Mouse (Mus musculus): ENCODE measurements around the gene Ccdc92b.
"Not testable (repeated sequence)": the region's sequence is repeated elsewhere in the genome, so short reads cannot be mapped to it uniquely, and the experiment has no call there.

Ccdc92b gene

DNA sequence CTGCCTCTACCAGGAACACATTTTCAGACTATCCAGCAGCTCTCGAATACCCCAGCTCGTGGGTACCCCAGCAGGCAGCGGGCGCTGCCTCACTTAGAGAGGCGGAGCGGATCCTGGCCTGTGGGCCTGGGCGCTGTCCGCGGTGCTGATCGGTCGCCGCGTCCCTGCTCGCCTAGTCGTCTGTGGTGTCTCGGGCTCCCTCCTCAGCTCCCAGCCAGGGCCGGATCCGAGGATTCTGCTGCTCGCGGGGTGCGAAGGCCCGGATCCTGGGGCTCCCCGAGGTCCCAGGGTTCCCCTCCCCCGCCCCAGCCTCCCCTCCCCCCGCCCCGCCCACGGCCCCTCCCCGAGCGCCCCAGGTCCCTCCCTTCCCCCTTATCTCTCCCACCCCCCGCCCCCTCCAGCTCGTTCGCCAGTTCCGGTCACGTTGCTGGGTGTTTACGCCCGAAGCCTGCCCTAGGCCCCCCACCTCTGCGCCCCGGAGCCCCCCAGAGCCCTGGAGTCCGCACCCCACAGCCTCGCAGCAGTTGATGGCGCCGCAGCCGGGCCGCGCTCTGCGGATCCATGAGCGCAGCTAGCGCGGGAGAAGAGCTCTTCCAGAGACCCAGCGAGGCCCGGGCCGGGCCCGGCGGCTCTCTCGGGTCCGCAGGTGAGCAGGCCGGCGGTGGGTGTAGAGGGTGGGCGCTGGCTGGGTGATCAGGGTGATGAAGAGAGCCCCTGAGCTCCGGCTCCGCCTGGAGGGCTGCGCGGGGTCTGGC lies at the start of gene Ccdc92b:
TSS of gene Ccdc92b (plus strand) at position 405 of the 755 bp plus-strand sequence.
- peak; percentile 69 to 72 for DNase-seq (ENCODE audit: low spot score in 2 of 2)

DNA sequence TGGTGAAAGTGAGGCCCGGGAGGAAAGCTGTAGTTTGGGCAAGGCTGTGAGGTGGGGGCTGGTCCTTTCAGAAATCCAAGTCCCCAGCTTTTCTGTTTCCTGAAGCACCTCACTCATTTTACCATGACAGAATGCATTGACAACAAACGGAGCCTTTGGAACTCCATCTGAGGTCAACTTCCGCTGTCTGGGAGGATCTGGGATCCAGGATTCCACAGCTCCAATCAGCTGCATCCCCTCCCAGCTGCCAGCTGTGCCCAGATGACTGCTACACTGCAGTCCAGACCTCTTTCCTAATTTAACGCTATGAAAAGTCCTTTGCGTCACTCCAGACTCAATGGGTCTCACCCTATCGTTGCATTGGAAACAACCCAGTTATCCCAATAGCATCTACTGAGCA lies 49.7 kb upstream of the Ccdc92b start:
- no peak for DNase-seq (ENCODE audit: low spot score in 2 of 2)

DNA sequence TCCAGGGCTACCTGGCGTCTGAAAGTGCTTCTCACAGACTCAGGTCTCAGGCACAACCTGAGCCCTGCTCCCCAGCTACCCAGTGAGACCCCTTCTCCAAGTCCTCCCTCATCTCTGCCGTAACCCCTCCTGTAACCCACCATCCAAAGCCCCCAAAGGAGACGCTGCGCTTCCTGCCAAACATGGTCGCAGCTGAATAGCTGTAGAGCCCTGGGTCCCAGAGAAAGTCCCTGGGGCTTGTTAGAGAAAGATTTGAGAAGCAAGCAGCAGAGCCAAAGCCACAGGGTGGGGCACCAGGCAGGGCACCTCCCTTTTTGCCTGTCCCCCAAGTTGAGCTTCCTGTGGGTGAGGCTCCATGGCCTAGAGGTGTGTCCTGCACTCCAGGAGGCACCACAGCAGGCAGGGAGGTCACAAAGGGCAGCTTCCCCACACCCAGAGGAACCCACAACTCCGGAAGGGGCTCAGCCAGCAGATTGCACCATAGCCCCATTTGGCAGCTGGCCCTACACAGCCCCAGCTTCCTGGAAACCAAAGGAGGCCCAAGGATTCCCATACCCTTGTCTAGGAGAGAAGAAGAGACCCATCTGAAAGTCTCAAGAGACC lies 46.8 kb upstream of the Ccdc92b start:
- no peak for DNase-seq (ENCODE audit: low spot score in 2 of 2)

DNA sequence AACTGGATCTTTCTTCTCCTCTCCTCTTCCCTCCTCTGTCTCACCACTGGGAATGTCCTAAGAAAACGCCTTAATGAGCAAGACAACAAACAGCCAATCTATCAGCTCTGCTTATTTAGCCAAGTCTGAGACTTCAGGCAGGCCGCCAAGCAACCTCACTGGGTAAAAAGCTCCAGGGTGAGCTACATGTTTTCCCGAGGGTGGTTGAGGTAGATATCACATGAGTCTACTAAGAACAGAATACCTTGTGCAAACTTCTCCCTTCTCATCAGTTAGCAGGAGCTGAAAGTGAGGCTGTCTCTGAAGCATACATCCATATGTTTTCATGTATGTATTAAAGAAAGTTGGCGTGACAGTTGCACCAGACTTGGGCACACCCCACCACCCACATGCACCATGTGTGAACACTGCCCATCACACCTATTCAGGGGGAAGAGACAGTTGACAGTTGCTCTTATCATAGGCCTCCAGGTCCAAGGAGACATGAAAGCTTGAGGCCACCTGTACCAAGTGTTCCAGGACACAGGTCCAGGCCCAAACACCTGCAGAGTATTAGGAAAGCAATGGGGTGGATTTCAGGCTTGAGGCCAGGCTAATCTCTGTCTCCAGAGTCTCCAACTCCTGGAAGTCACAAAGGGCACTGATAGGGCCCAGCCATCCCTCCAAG lies 44.5 kb upstream of the Ccdc92b start:
- no peak for DNase-seq (ENCODE audit: low spot score in 2 of 2)

DNA sequence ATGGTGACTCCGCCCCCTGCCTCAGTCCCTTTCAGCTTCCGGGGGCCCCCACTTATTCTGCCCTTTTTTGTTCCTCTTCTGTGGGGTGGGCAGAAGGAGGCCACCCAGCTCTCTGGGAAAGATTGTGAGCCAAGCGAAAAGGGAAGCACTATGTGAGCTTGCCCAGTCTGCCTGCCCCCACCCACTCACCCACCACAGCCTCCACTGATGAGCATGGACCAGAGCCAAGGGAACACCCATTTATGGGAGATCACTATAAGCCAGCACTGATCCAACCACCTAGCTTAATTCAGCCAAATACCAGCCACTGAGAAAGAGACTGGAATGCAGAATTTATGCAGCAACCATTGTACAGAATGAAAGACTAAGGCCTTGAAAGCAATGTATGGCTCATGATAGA lies 43.5 kb upstream of the Ccdc92b start:
- no peak for DNase-seq (ENCODE audit: low spot score in 2 of 2)

DNA sequence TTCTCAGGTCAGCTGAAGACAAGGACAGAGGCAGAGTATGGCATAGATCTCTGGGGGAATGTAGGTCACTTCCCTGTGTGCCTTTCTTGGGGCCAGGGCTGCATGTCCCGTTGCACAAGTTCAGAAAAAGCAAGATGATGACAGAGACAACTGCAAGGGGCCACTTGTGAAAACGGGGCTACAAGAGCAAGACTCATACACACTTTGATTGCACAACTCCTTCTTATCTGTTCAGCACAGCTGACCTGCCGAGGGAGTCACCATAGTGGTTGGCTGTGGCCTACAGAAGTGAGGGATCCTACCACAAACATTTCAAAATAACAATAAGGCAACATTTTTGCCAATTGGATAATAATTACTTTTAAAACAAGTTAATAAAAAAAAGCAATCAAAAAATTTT lies 42.3 kb upstream of the Ccdc92b start:
- DNase-seq (ENCODE audit: low spot score in 2 of 2) = no peak

DNA sequence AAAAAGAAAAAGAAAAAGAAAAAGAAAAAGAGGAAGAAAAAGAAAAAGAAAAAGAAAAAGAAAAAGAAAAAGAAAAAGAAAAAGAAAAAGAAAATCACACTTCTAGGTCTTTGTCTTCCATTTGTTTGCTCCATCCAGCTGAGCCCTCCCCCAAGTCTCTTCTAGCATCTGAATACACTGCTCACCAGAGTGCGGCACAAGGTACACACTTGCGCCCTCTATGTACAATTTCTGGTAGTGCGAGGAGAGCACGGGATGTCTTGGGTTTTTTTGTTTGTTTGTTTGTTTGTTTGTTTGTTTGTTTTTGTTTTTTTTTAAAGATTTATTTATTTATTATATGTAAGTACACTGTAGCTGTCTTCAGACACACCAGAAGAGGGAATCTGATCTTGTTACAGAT lies 38.1 kb upstream of the Ccdc92b start:
- not testable (repeated sequence) for DNase-seq (ENCODE audit: low spot score in 2 of 2)

DNA sequence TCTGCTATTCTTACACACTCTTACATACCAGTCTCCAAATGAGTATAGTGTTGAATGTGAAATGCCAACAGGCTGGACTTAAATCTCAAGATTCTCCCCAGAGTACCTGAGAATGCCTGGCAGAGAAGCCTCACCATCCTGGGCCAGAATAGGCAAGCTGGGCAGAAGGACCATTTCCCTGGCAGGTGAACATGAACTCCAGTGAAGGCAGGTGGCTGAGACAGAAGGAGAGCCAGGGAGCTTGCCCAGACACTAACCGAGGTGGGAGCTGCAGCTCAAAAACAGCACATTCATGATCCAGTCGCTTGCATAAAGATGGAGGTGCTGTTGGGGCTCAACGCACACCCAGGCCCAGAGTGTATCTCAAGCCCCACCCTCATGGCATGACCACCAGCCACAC lies 36.9 kb upstream of the Ccdc92b start:
- no peak for DNase-seq (ENCODE audit: low spot score in 2 of 2)

DNA sequence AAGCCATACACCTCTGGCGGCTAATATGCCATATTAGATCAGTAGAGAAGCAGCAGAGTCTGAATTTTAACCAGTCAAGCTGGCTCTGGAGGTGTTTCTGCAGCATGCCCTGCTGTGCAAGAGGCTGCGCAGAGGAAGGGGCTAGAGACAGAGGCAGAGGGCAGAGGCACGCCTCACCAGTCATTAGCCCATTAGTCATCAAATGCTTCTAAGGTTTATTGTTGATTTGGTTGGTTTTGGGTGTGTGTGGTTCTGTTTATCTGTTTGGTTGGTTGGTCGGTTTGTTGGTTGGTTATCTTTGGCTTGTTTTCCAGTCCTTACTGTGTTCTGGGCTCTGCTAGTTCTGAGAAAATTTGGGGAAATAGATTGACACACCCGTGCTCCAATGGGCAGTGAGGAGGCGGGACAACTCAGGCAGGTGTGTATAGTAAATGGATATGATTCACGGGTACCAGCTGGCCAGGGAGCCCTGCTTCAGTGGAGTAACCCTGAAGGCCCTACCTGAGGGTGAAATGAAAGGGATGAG lies 35.5 kb upstream of the Ccdc92b start:
- DNase-seq (ENCODE audit: low spot score in 2 of 2) = no peak

DNA sequence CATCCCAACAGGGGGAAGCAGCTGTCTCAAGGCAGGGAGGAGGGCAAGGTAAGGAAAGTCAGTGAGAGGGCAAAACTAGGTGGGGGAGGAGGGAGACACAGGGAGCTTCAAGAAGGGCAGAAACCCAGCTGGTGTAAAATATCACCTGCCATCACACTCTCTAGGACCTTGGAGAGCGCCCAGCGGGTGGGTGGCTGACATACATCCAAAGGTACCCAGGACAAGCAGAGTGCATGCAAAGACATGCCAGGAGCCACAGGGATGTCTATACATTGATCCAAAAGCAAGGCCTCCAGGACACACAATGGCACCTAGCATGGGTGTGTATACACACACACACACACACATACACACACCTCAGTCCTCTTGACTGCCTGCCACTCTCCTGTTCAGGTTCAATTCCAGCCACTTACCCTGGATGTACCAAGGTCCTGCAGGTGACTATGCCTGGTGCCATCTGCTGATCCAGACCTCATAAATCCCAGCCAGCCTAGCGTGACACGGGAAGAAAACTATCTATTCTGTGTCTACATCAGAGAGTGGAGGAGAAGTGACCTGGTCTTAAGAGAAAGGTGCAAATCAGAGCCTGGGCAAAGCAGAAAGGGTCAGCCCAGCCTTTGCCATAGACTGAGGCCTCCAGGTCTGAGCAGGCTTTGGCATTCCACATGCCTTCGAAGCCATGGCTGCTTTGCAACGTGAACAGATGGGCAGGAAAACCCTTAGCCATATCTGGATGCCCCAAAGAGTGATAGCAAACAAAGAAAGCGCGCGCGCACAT lies 34.3 kb upstream of the Ccdc92b start:
- DNase-seq (ENCODE audit: low spot score in 2 of 2) = no peak

DNA sequence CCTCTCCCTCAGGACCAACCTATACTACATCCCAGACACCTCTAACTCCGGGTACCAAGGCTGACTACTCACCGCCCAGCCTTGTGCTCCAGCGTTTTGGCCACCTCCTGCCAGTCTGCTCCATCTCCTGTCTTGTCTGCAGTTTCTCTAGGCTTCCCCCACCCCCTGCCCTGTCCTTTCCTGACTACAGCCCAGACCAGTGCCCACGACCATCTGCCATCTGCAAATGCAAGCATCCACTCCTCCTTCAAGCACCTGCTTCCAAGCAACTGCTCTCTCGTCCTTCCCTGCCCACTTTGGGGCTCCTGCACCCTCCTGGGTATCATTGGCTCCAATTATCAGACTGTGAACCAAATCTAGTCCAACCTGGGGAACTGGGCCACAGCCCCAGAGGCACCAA lies 33.0 kb upstream of the Ccdc92b start:
- peak in 1 of 2 experiments; percentile 62 for DNase-seq (ENCODE audit: low spot score in 2 of 2)

DNA sequence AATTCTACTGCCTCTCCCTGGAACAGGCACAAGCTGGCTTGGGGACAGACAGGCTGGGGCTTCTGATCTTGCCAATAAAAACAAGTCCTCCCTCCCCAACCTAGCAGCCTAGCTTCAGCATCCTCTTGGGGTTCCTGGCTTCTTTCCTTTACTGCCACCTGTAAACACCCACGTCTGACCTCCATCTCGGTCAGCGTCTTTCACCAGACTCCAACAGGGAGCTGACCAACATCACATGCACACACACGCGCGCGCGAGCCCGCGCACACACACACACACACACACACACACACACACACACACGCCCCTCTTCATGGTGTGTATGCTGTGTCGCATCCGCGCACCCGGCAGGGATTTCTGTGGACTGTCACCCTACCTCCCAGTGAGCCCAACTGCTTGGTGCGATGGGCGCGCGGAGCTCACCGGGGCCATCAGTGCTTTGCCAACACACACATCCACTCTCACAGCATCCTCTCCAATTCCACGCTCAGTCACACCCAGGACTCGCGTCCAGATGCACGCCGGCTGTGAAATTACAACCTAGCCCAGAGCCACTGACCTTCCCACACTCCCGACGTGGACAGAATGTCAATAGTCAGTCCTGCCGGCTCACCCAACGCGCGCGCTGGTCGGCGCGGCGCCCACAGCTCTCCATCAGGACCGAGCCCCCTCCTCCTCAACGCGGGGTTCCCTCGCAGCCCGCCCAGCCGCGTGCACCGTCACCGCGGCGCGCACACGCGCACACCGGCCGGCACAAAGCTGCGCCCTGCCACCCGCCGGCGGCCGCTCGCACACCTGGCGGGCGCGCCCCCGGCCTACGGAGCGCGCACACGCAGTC lies 29.8 kb upstream of the Ccdc92b start:
- DNase-seq (ENCODE audit: low spot score in 2 of 2) = peak; percentile 67 to 68

DNA sequence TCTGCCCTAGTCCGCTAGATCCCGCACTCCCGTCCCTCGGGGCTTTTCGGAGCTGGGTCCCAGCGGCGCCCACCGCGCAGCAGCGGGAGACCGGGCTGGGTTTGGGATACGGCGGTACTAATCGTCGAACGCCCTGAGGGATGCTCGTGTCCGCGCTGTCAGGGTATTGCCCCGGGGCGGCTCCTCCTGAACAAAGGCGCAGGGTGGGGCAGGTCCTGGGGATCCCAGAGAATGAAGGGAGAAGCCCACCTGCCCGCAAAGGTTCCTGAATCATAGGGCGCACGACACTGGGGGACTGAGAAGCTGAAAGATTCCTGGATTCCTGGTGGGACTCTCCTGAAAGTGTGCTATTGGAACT lies 29.2 kb upstream of the Ccdc92b start:
- no peak for DNase-seq (ENCODE audit: low spot score in 2 of 2)

DNA sequence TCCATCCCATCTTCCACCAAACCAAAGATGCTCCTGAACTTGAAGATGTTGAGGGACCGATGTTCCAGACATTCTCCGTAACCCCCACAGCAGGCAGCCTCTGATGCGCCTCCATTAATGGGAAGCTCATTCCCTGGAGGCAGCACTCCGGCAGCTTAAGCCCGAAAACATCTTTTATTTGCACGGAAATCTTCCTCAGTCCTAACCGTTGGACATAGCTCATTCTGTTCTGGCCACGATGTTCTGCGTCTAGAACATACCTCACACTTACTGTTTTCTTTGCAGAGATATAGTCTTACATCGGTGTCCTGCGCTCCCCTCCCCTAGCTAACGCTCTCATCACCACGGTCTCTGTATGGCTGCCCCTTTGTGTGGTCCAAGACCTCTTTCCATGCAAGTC lies 28.7 kb upstream of the Ccdc92b start:
- no peak for DNase-seq (ENCODE audit: low spot score in 2 of 2)

DNA sequence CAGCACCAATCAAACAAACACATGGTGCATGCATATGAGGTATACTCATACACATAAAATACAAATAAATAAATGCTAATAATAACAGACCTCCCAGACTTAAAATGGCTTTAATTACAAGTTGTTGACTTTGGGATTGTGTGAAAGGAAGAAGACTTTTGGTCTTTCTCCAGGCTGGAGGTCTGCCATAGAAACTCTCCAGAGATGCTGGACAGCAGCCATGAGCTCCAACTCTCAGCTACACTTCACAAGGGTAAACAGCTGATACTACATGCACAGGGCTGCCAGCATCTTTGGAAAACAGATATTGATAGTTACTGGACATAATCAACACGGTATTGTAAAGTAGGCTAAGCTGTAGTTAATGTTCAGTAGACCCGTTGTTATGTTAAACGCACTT lies 27.2 kb upstream of the Ccdc92b start:
- DNase-seq (ENCODE audit: low spot score in 2 of 2) = no peak

DNA sequence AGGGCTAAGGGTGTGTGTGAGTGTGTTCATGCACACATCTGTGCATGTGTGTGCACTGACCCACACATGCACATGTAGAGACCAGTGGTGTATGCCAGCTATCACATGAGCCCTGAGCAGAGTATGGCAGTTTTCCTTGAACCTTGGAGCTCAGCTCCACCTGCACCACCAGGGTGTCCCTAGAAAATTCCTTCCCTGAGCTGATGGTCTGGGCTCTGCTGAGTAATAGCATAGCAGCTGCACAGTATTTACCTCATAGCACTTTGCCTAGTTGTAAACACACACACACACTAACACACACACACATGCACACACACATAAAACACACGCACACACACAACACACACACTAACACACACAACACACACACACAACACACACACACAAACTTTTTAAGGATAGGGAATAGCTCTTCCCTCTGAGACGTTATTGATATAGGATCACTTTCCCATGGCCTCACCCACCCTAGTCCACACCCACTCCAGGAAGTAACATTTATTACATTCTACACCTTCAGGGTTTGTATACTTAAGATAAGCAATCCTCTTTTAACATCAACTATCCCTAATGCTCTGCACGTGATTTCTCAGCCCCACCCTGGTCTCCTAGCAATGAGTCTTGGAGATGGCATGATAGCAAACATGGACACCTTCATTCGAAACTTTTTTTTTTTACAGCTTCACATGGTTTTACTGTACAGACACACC lies 22.0 kb upstream of the Ccdc92b start:
- DNase-seq (ENCODE audit: low spot score in 2 of 2) = no peak

DNA sequence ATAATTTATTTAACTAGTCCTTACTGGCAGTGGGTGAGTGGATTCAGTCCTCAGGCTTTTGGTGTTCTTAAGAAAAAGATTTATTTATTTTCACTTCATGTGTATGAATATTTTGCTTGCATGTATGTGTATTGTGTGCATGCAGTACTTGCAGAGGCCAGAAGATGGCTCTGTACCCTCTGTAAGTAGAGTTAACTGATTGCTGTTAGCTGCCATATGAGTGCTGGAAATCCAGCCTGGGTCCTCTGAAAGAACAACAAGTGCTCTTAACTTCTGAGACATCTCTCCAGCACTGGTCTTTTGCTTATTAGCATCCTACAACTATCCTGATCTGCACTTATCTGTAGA lies 21.4 kb upstream of the Ccdc92b start:
- DNase-seq (ENCODE audit: low spot score in 2 of 2) = no peak

DNA sequence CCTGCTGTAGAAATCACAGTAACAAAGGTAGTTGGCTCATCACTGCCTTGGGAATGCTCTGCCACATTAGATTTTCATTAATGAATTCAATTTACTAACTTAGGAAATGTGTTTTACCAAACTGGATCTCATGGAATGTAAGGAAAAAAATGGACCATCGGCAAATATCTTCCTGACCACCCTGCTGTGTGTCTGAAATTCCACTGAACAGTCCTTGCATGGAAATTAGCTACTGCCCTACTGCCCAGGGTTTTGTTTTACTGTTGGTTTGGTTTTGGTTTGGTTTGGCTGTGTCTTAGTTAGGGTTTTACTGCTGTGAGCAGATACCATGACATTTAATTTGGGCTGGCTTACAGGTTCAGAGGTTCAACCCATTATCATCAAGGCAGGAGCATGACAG lies 17.1 kb upstream of the Ccdc92b start:
- DNase-seq (ENCODE audit: low spot score in 2 of 2) = no peak

DNA sequence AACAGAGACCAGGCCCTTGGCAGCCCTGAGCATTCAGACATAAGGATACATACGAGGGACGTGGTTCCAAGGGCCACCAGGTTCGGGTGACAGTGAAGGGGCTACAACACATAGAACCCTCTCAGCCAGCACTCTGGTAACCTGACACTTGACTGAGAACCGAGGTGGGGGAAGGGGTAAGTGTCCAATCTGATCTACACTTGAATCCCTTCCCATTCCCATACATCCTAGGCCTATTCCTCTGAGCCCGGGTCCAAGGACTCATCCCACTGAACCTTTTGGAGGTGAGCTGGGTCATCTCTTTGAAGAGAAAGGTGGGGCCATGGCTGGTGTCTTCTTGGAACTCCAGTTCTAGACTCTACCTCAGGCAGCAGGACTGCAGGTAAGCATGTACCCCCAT lies 9.3 kb upstream of the Ccdc92b start:
- DNase-seq (ENCODE audit: low spot score in 2 of 2) = no peak

DNA sequence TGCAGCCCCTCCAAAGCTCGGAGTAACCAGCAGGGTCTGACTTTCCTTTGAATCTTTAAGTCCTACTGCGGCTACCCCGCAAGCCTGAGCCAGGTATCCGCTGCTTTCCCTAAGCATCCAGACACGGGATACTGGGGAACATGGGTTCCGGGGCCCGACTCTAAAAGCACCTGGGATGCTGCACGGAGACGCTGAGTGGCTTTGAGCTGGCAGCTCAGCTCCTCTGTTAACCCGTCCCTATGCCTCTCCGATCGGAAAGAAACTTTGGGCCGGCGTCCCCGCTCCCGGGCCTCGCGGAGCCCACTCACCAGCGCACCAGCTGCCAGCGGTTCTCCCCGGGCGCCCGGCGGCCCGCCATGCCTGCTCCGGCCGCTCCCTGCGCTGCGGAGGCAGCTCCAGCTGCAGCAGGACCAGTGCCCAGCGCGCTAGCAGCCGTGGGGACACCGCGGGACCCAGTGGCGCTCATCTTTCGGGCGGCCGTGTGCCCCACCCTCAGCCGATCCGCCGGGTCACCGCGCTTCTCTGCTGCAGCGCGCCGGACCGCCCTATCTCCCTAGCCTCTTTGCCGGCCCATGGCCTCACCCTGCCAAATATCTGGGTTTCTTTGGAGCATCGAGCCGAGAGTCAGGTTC lies 8.7 kb upstream of the Ccdc92b start, which contains the start of gene Rap1gap2:
TSS of gene Rap1gap2 (minus strand) at position 371 of the 632 bp plus-strand sequence.
- DNase-seq (ENCODE audit: low spot score in 2 of 2) = peak; percentile 28 to 31

All from frontal cortex, postnatal 36 days (tissue).